ENCODE assay signal across 27 mouse cellular contexts in the genomic region with DNA sequence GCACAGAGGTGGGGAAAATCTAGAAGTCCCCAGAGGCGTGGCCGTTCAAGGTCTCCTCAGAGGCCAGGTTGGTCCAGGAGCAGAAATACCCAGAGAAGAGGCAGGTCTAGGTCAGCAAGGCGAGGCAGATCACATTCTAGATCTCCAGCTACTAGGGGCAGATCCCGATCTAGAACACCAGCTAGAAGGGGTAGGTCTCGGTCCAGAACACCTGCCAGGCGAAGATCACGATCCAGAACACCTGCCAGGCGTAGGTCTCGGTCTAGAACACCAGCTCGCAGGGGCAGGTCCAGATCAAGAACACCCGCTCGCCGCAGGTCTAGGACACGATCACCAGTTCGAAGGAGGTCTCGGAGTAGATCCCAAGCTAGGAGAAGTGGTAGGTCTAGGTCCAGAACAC. TPM values are rescaled to one million over a fixed set of nuclear protein-coding genes. Genes with fewer than 3 reads are reported as not detected.
"Had no signal": no experiment of that assay in that cellular context is flagged by ENCODE, and none has a peak within 500 bp of the region (broad histone marks: within the 10 kb centered on the region; RNA-seq: fewer than 3 reads in every experiment).

No protein-coding gene starts in this region.

- H3K9ac ChIP-seq: liver, embryonic 14.5 days; lung, embryonic 15.5 days had no signal

- H3K4me2 ChIP-seq: lung, embryonic 15.5 days; midbrain, embryonic 11.5 days had no signal

- H3K27ac ChIP-seq: layer of hippocampus, adult 2 months; liver, embryonic 14.5 days; lung, embryonic 15.5 days had no signal

- DNase-seq: kidney, adult 8-10 months; kidney, postnatal 14 days; layer of hippocampus, adult 9-11 months; lung, adult 18-20 months; lung, postnatal 10 days; lung, postnatal 4 days; midbrain, embryonic 14.5 days; thymus, adult 18-20 months; thymus, postnatal 36 days had no signal

- H3K27me3 ChIP-seq: lung, embryonic 15.5 days had no signal

- H3K4me1 ChIP-seq: lung, embryonic 15.5 days had no signal

- H3K4me3 ChIP-seq: layer of hippocampus, adult 2 months; lung, embryonic 15.5 days had no signal

RNA-seq across cellular contexts. Expression of a gene that starts 20.2 kb away (rescaled TPM):
- total RNA-seq: layer of hippocampus, adult 2 months; layer of hippocampus, postnatal 25 days; left cerebral cortex, adult 18-20 months; left cerebral cortex, postnatal 25 days; liver, adult 2 months; megakaryocyte progenitor cell, adult 5-6 weeks; megakaryocyte-erythroid progenitor cell, adult 5-6 weeks; midbrain, postnatal 0 days had no signal
- polyA plus RNA-seq: kidney, embryonic 16.5 days; limb, embryonic 11.5 days; liver, adult 2 months; liver, embryonic 14.5 days; midbrain, postnatal 0 days; neural tube, embryonic 11.5 days; neural tube, embryonic 14.5 days; stomach, embryonic 14.5 days; urinary bladder, adult 2 months had no signal

RNA-seq across cellular contexts. Expression of a gene that starts 28.0 kb away (rescaled TPM):
- total RNA-seq: layer of hippocampus, adult 2 months; layer of hippocampus, postnatal 25 days; left cerebral cortex, adult 18-20 months; left cerebral cortex, postnatal 25 days; liver, adult 2 months; megakaryocyte progenitor cell, adult 5-6 weeks; megakaryocyte-erythroid progenitor cell, adult 5-6 weeks; midbrain, postnatal 0 days had no signal
- polyA plus RNA-seq: kidney, embryonic 16.5 days; limb, embryonic 11.5 days; limb, embryonic 14.5 days; liver, embryonic 14.5 days; lung, embryonic 15.5 days; midbrain, embryonic 11.5 days; midbrain, embryonic 14.5 days; neural tube, embryonic 11.5 days; neural tube, embryonic 14.5 days had no signal

RNA-seq across cellular contexts. Expression of a gene that starts 28.3 kb away (rescaled TPM):
- total RNA-seq: liver, adult 2 months; megakaryocyte-erythroid progenitor cell, adult 5-6 weeks had no signal
